Mouse (Mus musculus) testis, adult 2 months (tissue): ENCODE measurements around the gene Lysmd4.

Source experiments
- CTCF ChIP-seq: fragments of 200-500 bp; IDR thresholded peaks from 2 replicates; pipeline ENCODE4 v1.5.1; 2012; ENCODE audit warnings: low read depth, mild to moderate bottlenecking, inconsistent platforms, low read length, moderate library complexity; ENCODE audit not compliant: control insufficient read depth, insufficient read depth, insufficient replicate concordance
- POLR2A ChIP-seq: fragments of 200-500 bp; IDR thresholded peaks from 2 replicates; pipeline ENCODE4 v1.6.1; 2012; ENCODE audit warnings: low read depth, mild to moderate bottlenecking, inconsistent platforms, low read length, moderate library complexity; ENCODE audit not compliant: control insufficient read depth

DNA sequence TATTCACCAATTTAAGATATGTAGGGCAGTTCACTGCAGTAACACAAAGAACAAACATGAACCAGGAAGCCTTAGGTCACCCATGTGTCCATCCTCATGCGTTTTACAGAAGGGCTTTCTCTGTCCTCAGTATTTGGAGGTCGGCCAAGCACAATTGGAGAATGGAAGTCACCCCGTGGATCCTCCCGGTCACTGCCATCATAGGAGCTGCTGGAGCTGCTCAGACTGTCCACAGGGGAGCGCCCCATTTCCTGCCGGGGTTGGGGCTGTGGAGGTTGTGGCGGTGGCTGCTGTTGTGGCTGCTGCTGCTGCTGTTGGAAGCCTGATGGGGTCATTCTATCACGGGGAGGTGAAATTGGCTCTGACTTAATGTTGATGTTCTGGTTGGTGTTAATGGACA, 12.5 kb downstream of the Lysmd4 start:
- TF ChIP-seq POLR2A, result no peak
- TF ChIP-seq CTCF, result no peak
